Mouse (Mus musculus): ENCODE measurements at regions not wholly inside any gene's neighbourhood (a gene's known extent, or its start where the extent isn't known, plus 50 kb on each side); places are given as distances from the start of the nearest gene placed in this dataset.

DNA sequence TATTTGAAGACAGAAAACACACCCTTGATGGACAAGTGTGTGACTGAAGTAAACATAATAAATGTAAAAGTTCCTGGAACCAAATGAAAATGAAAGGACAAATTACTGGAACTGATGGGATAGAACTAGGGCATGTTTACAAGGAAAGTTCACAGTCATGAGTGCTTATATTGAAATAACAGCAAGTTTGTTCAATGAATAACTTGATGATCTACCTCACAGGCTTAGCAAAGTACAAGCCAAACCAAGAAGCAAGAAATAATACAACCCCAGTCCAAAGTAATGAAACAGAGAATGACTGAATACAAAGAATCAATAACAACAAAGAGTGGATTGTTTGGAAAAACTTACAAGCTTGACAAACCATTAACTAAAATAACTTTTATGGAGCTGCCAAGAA is 56.2 kb downstream of the Gm379 start:
- no peak for DNase-seq

DNA sequence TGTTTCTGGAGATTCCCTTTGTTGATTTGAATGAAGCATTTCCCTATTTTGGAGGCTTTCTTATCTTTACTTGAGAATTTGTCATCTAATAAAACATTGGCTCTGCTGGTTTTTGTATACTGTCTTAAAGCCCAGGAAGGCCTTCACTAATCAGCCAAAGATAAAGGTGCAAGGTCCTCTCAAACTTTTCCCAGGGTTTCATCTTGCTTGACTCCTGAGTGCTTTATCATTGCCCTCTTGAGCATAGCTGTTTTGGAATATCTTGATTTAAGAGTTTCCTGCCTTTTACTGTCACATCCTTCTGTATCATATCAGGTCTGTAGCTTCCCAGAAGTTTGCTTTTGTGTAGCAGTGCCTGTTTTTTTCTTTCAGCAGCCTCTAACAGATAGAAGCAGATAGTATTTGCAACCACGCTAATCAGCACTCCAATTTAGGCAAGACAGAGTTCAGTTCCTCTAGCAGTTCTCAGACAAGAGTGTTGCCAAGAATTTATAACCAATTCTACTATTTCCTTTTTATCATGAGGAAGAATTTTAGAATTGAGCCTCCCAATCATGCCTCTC is 64.7 kb downstream of the Gm379 start:
- no peak for DNase-seq

DNA sequence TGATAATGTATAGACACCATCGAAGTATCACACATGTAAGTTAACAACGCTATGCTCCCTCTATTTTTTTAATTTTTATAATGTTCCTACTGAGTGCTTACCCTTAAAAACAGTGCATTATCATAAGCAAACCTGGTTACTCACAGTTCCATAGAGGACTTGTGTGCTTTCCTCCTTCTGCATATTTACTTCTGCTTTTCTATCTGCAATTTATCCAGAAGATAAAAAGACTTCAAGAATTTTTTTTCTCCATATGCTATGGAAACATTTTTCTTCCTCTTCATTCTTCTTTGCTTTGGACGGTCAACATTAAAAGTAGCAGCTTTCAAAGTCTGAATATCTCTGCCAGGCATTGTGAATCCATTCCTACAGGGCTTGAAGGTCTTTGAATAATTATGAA is 102.7 kb downstream of the Gm379 start:
- no peak for DNase-seq

DNA sequence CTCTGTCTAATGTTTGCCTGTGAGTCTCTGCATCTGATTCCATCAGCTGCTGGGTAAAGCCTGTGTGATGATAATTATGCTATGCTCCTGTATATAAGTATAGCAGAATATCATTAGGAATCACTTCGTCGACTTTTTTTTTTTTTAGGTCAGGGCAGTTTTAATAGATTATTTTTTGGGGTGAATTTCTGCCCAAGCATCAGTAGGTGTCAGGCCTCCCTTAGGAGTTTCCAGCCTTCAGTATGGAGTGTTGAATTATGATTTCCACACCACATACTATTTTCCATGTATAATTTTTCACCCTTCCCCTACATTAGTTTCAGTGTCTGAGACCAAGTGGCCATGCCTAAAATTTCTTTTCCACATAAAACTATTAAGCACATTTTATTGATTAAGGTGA is 121.5 kb downstream of the Gm379 start:
- no peak for DNase-seq

DNA sequence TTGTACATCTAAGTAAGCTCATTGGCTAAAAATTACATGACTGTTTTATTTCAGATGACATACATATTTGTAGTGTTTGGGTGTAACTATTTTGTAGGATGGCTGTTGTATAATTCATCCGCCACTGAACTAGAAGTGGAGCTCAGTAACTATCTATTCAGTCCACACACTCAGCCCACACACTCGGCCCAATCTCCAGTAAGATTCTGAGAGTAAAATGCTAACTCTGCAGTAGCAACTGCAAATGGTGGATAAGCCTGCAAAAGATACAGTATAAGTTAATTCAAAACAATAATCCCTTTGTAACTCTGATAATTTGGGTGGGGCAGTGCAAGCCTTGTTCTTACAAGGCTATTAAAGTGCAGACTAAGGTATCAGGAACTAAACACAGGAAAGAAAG is 123.3 kb downstream of the Gm379 start:
- DNase-seq, result no peak

DNA sequence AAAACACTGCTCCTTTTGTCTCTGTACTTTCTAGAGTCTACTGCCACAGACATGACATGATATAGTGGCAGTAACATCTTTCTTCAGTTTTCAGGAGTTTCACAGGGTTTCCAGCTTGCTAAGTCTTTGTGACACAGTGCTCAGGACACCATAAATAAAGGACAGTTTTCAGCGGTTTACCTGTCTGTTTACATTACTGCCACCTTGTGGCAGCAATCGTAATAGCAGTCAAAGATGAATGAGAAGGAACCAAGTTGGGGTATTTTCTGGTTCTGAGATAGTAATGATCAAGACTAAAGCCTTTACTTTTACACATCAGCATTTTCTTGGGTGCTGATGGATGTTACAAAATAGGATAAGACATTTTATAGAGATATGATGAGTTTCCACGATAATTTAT is 127.7 kb downstream of the Gm379 start:
- peak; percentile 61 to 73 for DNase-seq
